Mouse (Mus musculus): ENCODE results near the gene Tent5c.
"Not testable (repeated sequence)": the region's sequence is repeated elsewhere in the genome, so short reads cannot be mapped to it uniquely, and the experiment has no call there.

GRCm38 (mm10) chr3:100413586-100413985 lies 75.5 kb downstream of the Tent5c start:
- TF ChIP-seq POLR2A, CTCF (IDR thresholded peaks at IDR 0.05; ENCODE audit: insufficient read depth, low read depth, low read length): not testable (repeated sequence)
